Mouse (Mus musculus) lung, embryonic 16.5 days (tissue): ENCODE results near the gene Wbp1l. TPM values are rescaled to one million over a fixed set of nuclear protein-coding genes. Genes with fewer than 3 reads are reported as not detected.
A peak's percentile ranks its signal among the peaks of the same experiment; 100 is the strongest.
"Not testable (repeated sequence)": the region's sequence is repeated elsewhere in the genome, so short reads cannot be mapped to it uniquely, and the experiment has no call there.

Source experiments
- ATAC-seq: fragments of 200-750 bp; cut with Nextera tagmentation; 2 replicates; pipeline ENCODE4 v1.8.0; 2017; ENCODE audit warnings: low read depth, mild to moderate bottlenecking, moderate library complexity
- H3K27ac ChIP-seq: fragments of 300-500 bp; sonication (generic); 2 replicates; pipeline ENCODE4 v1.5.1; 2014; ENCODE audit warnings: mild to moderate bottlenecking, control low read depth, low read length
- H3K27me3 ChIP-seq: fragments of 300-500 bp; sonication (generic); 2 replicates; pipeline ENCODE4 v1.6.1; 2014; ENCODE audit warnings: low read depth, low read length, mixed read lengths; ENCODE audit not compliant: control insufficient read depth, insufficient read depth
- H3K36me3 ChIP-seq: fragments of 300-500 bp; sonication (generic); 2 replicates; pipeline ENCODE4 v1.6.1; 2014; ENCODE audit warnings: low read length; ENCODE audit not compliant: control insufficient read depth, insufficient read depth
- H3K4me1 ChIP-seq: fragments of 300-500 bp; sonication (generic); replicated peaks from 2 replicates; pipeline ENCODE4 v1.6.1; 2014; ENCODE audit warnings: low read length, mixed read lengths; ENCODE audit not compliant: control insufficient read depth, insufficient read depth
- H3K4me2 ChIP-seq: fragments of 300-500 bp; sonication (generic); 2 replicates; pipeline ENCODE4 v1.6.1; 2014; ENCODE audit warnings: low read depth, low read length, control low read depth
- H3K4me3 ChIP-seq: fragments of 300-500 bp; sonication (generic); 2 replicates; pipeline ENCODE4 v1.5.1; 2014; ENCODE audit warnings: mild to moderate bottlenecking, low read length, control low read depth
- H3K9ac ChIP-seq: fragments of 300-500 bp; sonication (generic); 2 replicates; pipeline ENCODE4 v1.6.1; 2014; ENCODE audit warnings: low read length, control low read depth
- H3K9me3 ChIP-seq: fragments of 300-500 bp; sonication (generic); 2 replicates; pipeline ENCODE4 v1.6.1; 2016; ENCODE audit warnings: low read length; ENCODE audit not compliant: control insufficient read depth
- WGBS: fragments of 180-500 bp; shearing (Covaris S2); extraction: QIAGEN DNeasy Blood & Tissue Kit; methylation state at CpG from one replicate; pipeline ENCODE4 v1.1.7; 2014; 5-methylcytosine and 5-hydroxymethylcytosine counted together
- polyA plus RNA-seq: library from polyadenylated mRNA; unstranded; fragments of >200 nt; fragmentation: Nextera tagmentation; extraction: Ambion mirVana; gene quantifications from 2 replicates; pipeline ENCODE4 v1.2.1, GENCODE M21; 2015

Gene Wbp1l
- polyA plus RNA-seq, 1 experiment from 2014 or later, result 43.9 TPM

- Histone ChIP-seq H3K9me3 (no peaks in the 10 kb centered on the region), H3K36me3 (no peaks in the 10 kb centered on the region), H3K27me3 (no peaks in the 10 kb centered on the region), H3K4me2 (no peak overlapping the region), H3K4me1 (no peaks in the 10 kb centered on the region), H3K4me3 (no peak overlapping the region), H3K27ac (no peak overlapping the region), H3K9ac (no peak overlapping the region)
- WGBS, result 62% methylated on average over 14 of the region's 14 CpGs
- no peak for ATAC-seq
These were observed 34.8 kb upstream of the Wbp1l start for GRCm38 (mm10) chr19:46564043-46564462.

GRCm38 (mm10) chr19:46571211-46571877, 27.5 kb upstream of the Wbp1l start:
- WGBS, result 62% methylated on average over 3 of the region's 3 CpGs
- Histone ChIP-seq H3K4me2 (peak overlapping the region; percentile 63), H3K4me3 (0 out of 2 replicates have a peak overlapping the region, but pooled peaks have one; percentile 61), H3K4me1 (peaks cover 20% of the 10 kb centered on the region)
- not testable (repeated sequence) for H3K27ac ChIP-seq, H3K27me3 ChIP-seq, H3K9me3 ChIP-seq, H3K36me3 ChIP-seq, H3K9ac ChIP-seq, ATAC-seq

- no peak for ATAC-seq
- WGBS, result 13% methylated on average over 10 of the region's 10 CpGs
- Histone ChIP-seq H3K4me3 (peak overlapping the region; percentile 61), H3K4me1 (peaks cover 20% of the 10 kb centered on the region), H3K4me2 (peak overlapping the region; percentile 63), H3K27me3 (no peaks in the 10 kb centered on the region), H3K27ac (peak overlapping the region; percentile 50; the same call in 1 of the 2 replicates), H3K9me3 (no peaks in the 10 kb centered on the region), H3K9ac (peak overlapping the region; percentile 59), H3K36me3 (no peaks in the 10 kb centered on the region)
These were observed 27.0 kb upstream of the Wbp1l start for GRCm38 (mm10) chr19:46571878-46572244.

GRCm38 (mm10) chr19:46572548-46572947, 26.3 kb upstream of the Wbp1l start:
- peak overlapping the region; percentile 50 for H3K27ac ChIP-seq
- no peaks in the 10 kb centered on the region for H3K9me3 ChIP-seq
- H3K4me3 ChIP-seq, result peak overlapping the region; percentile 61
- peak overlapping the region; percentile 59 for H3K9ac ChIP-seq
- peak overlapping the region; percentile 63 for H3K4me2 ChIP-seq
- WGBS, result under 1% methylated on average over 17 of the region's 17 CpGs
- H3K4me1 ChIP-seq, result peaks cover 20% of the 10 kb centered on the region
- no peaks in the 10 kb centered on the region for H3K27me3 ChIP-seq
- H3K36me3 ChIP-seq, result no peaks in the 10 kb centered on the region
- peak; percentile 21 for ATAC-seq

GRCm38 (mm10) chr19:46572951-46573937, 25.6 kb upstream of the Wbp1l start, which contains the start of the genes Arl3 and Sfxn2:
Gene Arl3, minus strand, starts transcription at chr19:46573198.
Gene Sfxn2, plus strand, starts transcription at chr19:46573365.
- Histone ChIP-seq H3K9me3 (no peaks in the 10 kb centered on the region), H3K4me1 (peaks cover 20% of the 10 kb centered on the region), H3K4me3 (peak within 1 kb of the TSS; percentile 61), H3K4me2 (peak within 1 kb of the TSS; percentile 68), H3K27ac (peak within 1 kb of the TSS; percentile 68), H3K27me3 (no peaks in the 10 kb centered on the region), H3K36me3 (no peaks in the 10 kb centered on the region), H3K9ac (peak within 1 kb of the TSS; percentile 69)
- WGBS, result under 1% methylated on average over 49 of the region's 67 CpGs
- peak; percentile 97 for ATAC-seq

GRCm38 (mm10) chr19:46573990-46574389, 24.9 kb upstream of the Wbp1l start:
- Histone ChIP-seq H3K9me3 (no peaks in the 10 kb centered on the region), H3K36me3 (no peaks in the 10 kb centered on the region), H3K27ac (peak overlapping the region; percentile 68; the same call in 1 of the 2 replicates), H3K4me1 (peaks cover 24% of the 10 kb centered on the region), H3K9ac (peak overlapping the region; percentile 69), H3K4me2 (peak overlapping the region; percentile 68), H3K4me3 (peak overlapping the region; percentile 61), H3K27me3 (no peaks in the 10 kb centered on the region)
- no peak for ATAC-seq
- WGBS, result 28% methylated on average over 6 of the region's 6 CpGs

- no peak overlapping the region for H3K4me3 ChIP-seq
- peaks cover 24% of the 10 kb centered on the region for H3K4me1 ChIP-seq
- no peaks in the 10 kb centered on the region for H3K9me3 ChIP-seq
- H3K4me2 ChIP-seq, result no peak overlapping the region
- no peak overlapping the region for H3K9ac ChIP-seq
- no peaks in the 10 kb centered on the region for H3K27me3 ChIP-seq
- peak overlapping the region; percentile 29 for H3K27ac ChIP-seq
- 52% methylated on average over 4 of the region's 4 CpGs for WGBS
- H3K36me3 ChIP-seq, result no peaks in the 10 kb centered on the region
- no peak for ATAC-seq
These were observed 23.7 kb upstream of the Wbp1l start for GRCm38 (mm10) chr19:46575196-46575595.

- peak; percentile 75; the same call in 1 of the 2 replicates for ATAC-seq
- WGBS, result 52% methylated on average over 13 of the region's 13 CpGs
These were observed 10.9 kb upstream of the Wbp1l start for GRCm38 (mm10) chr19:46587823-46588508.

More at GRCm38 (mm10) chr19:46587823-46588508, 10.9 kb upstream of the Wbp1l start:
- peaks cover 11% of the 10 kb centered on the region for H3K36me3 ChIP-seq
- H3K4me2 ChIP-seq, result no peak overlapping the region
- H3K9me3 ChIP-seq, result no peaks in the 10 kb centered on the region
- no peak overlapping the region for H3K9ac ChIP-seq
- no peaks in the 10 kb centered on the region for H3K4me1 ChIP-seq
- H3K27ac ChIP-seq, result no peak overlapping the region
- H3K4me3 ChIP-seq, result no peak overlapping the region
- H3K27me3 ChIP-seq, result no peaks in the 10 kb centered on the region
